Mouse (Mus musculus) embryonic facial prominence, embryonic 12.5 days (tissue): ENCODE data around the gene Sema6d. TPM values are rescaled to one million over a fixed set of nuclear protein-coding genes. Genes with fewer than 3 reads are reported as not detected.
A peak's percentile ranks its signal among the peaks of the same experiment; 100 is the strongest.

Experiments used
- ATAC-seq: fragments of 200-750 bp; cut with Nextera tagmentation; 2 replicates; pipeline ENCODE4 v1.8.0; 2017; ENCODE audit not compliant: insufficient number of reproducible peaks, insufficient read depth, low FRiP score, low TSS enrichment
- H3K27ac ChIP-seq: fragments of 300-500 bp; sonication (generic); 2 replicates; pipeline ENCODE4 v1.5.1; 2016; ENCODE audit warnings: mild to moderate bottlenecking
- H3K27me3 ChIP-seq: fragments of 300-500 bp; sonication (generic); 2 replicates; pipeline ENCODE4 v1.6.1; 2016; ENCODE audit warnings: mild to moderate bottlenecking, moderate library complexity
- H3K36me3 ChIP-seq: fragments of 300-500 bp; sonication (generic); 2 replicates; pipeline ENCODE4 v1.6.1; 2016; ENCODE audit warnings: mild to moderate bottlenecking
- H3K4me1 ChIP-seq: fragments of 300-500 bp; sonication (generic); 2 replicates; pipeline ENCODE4 v1.6.1; 2016
- H3K4me2 ChIP-seq: fragments of 300-500 bp; sonication (generic); replicated peaks from 2 replicates; pipeline ENCODE4 v1.6.1; 2016; ENCODE audit warnings: mild to moderate bottlenecking, moderate library complexity
- H3K4me3 ChIP-seq: fragments of 300-500 bp; sonication (generic); 2 replicates; pipeline ENCODE4 v1.5.1; 2016; ENCODE audit warnings: mild to moderate bottlenecking
- H3K9ac ChIP-seq: fragments of 300-500 bp; sonication (generic); 2 replicates; pipeline ENCODE4 v1.6.1; 2016; ENCODE audit warnings: mild to moderate bottlenecking, moderate library complexity
- H3K9me3 ChIP-seq: fragments of 300-500 bp; sonication (generic); 2 replicates; pipeline ENCODE4 v1.6.1; 2016; ENCODE audit warnings: mild to moderate bottlenecking, moderate library complexity
- WGBS: fragments of 180-500 bp; shearing (Covaris S2); methylation state at CpG from one replicate; pipeline ENCODE4 v1.1.7; 2016; 5-methylcytosine and 5-hydroxymethylcytosine counted together
- polyA plus RNA-seq: library from polyadenylated mRNA; unstranded; fragments of >200 nt; fragmentation: Nextera tagmentation; extraction: Ambion mirVana; gene quantifications from 2 replicates; pipeline ENCODE4 v1.2.1, GENCODE M21; 2016

Sema6d gene
- polyA plus RNA-seq, 1 experiment from 2014 or later = 12.8 TPM

- Histone ChIP-seq H3K27ac (no peak overlapping the region), H3K36me3 (no peaks in the 10 kb centered on the region), H3K4me2 (peak overlapping the region; percentile 80), H3K27me3 (peaks cover 7% of the 10 kb centered on the region; the same call in 1 of the 2 replicates), H3K9me3 (no peaks in the 10 kb centered on the region), H3K9ac (peak overlapping the region; percentile 77; the same call in 1 of the 2 replicates), H3K4me1 (peaks cover 14% of the 10 kb centered on the region; the same call in 1 of the 2 replicates), H3K4me3 (peak overlapping the region; percentile 78)
- 15% methylated on average over 13 of the region's 13 CpGs for WGBS
- ATAC-seq = no peak
These were observed 521.5 kb downstream of the Sema6d start for GRCm38 (mm10) chr2:124611226-124611625.

GRCm38 (mm10) chr2:124612276-124612675, 522.5 kb downstream of the Sema6d start:
- Histone ChIP-seq H3K4me1 (peaks cover 14% of the 10 kb centered on the region; the same call in 1 of the 2 replicates), H3K4me2 (peak overlapping the region; percentile 80), H3K9me3 (no peaks in the 10 kb centered on the region), H3K27ac (no peak overlapping the region), H3K36me3 (no peaks in the 10 kb centered on the region), H3K4me3 (peak overlapping the region; percentile 78), H3K27me3 (peaks cover 6% of the 10 kb centered on the region; the same call in 1 of the 2 replicates), H3K9ac (no peak overlapping the region; the same call in 1 of the 2 replicates)
- ATAC-seq = no peak
- WGBS = 53% methylated on average over 6 of the region's 6 CpGs

GRCm38 (mm10) chr2:124612727-124613510, 523.1 kb downstream of the Sema6d start:
- H3K4me2 ChIP-seq = peak overlapping the region; percentile 80
- H3K9me3 ChIP-seq = no peaks in the 10 kb centered on the region
- H3K27me3 ChIP-seq = peaks cover 4% of the 10 kb centered on the region; the same call in 1 of the 2 replicates
- H3K27ac ChIP-seq = no peak overlapping the region
- peak overlapping the region; percentile 78 for H3K4me3 ChIP-seq
- peaks cover 14% of the 10 kb centered on the region; the same call in 1 of the 2 replicates for H3K4me1 ChIP-seq
- ATAC-seq = no peak
- H3K9ac ChIP-seq = no peak overlapping the region
- 66% methylated on average over 10 of the region's 10 CpGs for WGBS
- no peaks in the 10 kb centered on the region for H3K36me3 ChIP-seq

GRCm38 (mm10) chr2:124613671-124614210, 524.0 kb downstream of the Sema6d start:
- ATAC-seq = no peak
- Histone ChIP-seq H3K9me3 (no peaks in the 10 kb centered on the region), H3K27ac (no peak overlapping the region), H3K9ac (no peak overlapping the region), H3K4me1 (peaks cover 13% of the 10 kb centered on the region; the same call in 1 of the 2 replicates), H3K36me3 (no peaks in the 10 kb centered on the region), H3K4me3 (no peak overlapping the region), H3K4me2 (peak overlapping the region; percentile 13; the same call in 1 of the 2 replicates), H3K27me3 (no peaks in the 10 kb centered on the region)
- 69% methylated on average over 3 of the region's 3 CpGs for WGBS

GRCm38 (mm10) chr2:124616746-124617145, 527.0 kb downstream of the Sema6d start:
- Histone ChIP-seq H3K27ac (no peak overlapping the region), H3K4me1 (peaks cover 7% of the 10 kb centered on the region; the same call in 1 of the 2 replicates), H3K27me3 (no peaks in the 10 kb centered on the region), H3K9ac (no peak overlapping the region), H3K4me3 (no peak overlapping the region), H3K9me3 (no peaks in the 10 kb centered on the region), H3K36me3 (no peaks in the 10 kb centered on the region), H3K4me2 (no peak overlapping the region)
- no peak for ATAC-seq
- WGBS = 46% methylated on average over 4 of the region's 4 CpGs

- Histone ChIP-seq H3K9me3 (no peaks in the 10 kb centered on the region), H3K4me2 (no peak overlapping the region), H3K4me3 (no peak overlapping the region), H3K9ac (no peak overlapping the region), H3K27me3 (no peaks in the 10 kb centered on the region), H3K36me3 (no peaks in the 10 kb centered on the region), H3K27ac (no peak overlapping the region), H3K4me1 (peaks cover 1% of the 10 kb centered on the region; the same call in 1 of the 2 replicates)
- WGBS = 75% methylated on average over 9 of the region's 9 CpGs
- 0 out of 2 replicates have a peak, but pooled peaks have one; percentile 25 for ATAC-seq
These were observed 527.7 kb downstream of the Sema6d start for GRCm38 (mm10) chr2:124617440-124617839.

- Histone ChIP-seq H3K4me1 (no peaks in the 10 kb centered on the region), H3K4me3 (no peak overlapping the region), H3K27me3 (no peaks in the 10 kb centered on the region), H3K9ac (no peak overlapping the region), H3K27ac (no peak overlapping the region), H3K36me3 (no peaks in the 10 kb centered on the region), H3K4me2 (no peak overlapping the region), H3K9me3 (no peaks in the 10 kb centered on the region)
- 72% methylated on average over 5 of the region's 5 CpGs for WGBS
- ATAC-seq = no peak
These were observed 528.3 kb downstream of the Sema6d start for GRCm38 (mm10) chr2:124618091-124618490.

- WGBS = 87% methylated on average over 3 of the region's 3 CpGs
- ATAC-seq = no peak
- Histone ChIP-seq H3K9ac (no peak overlapping the region), H3K4me1 (no peaks in the 10 kb centered on the region), H3K4me3 (no peak overlapping the region), H3K36me3 (no peaks in the 10 kb centered on the region), H3K9me3 (no peaks in the 10 kb centered on the region), H3K27me3 (no peaks in the 10 kb centered on the region), H3K27ac (no peak overlapping the region), H3K4me2 (no peak overlapping the region)
These were observed 528.9 kb downstream of the Sema6d start for GRCm38 (mm10) chr2:124618526-124619219.

GRCm38 (mm10) chr2:124620470-124620869, 530.7 kb downstream of the Sema6d start:
- H3K36me3 ChIP-seq = no peaks in the 10 kb centered on the region
- whole genome bisulfite sequencing = 70% methylated on average over 6 of the region's 6 CpGs
- no peak for ATAC-seq
- H3K27me3 ChIP-seq = no peaks in the 10 kb centered on the region
- no peaks in the 10 kb centered on the region for H3K9me3 ChIP-seq
- no peak overlapping the region for H3K4me3 ChIP-seq
- H3K4me1 ChIP-seq = no peaks in the 10 kb centered on the region
- no peak overlapping the region for H3K4me2 ChIP-seq
- no peak overlapping the region for H3K27ac ChIP-seq
- no peak overlapping the region for H3K9ac ChIP-seq

- no peaks in the 10 kb centered on the region for H3K27me3 ChIP-seq
- no peak for ATAC-seq
- H3K4me2 ChIP-seq = no peak overlapping the region
- 68% methylated on average over 6 of the region's 6 CpGs for WGBS
- no peaks in the 10 kb centered on the region for H3K9me3 ChIP-seq
- H3K4me1 ChIP-seq = no peaks in the 10 kb centered on the region
- no peak overlapping the region for H3K4me3 ChIP-seq
- no peak overlapping the region for H3K9ac ChIP-seq
- no peak overlapping the region for H3K27ac ChIP-seq
- no peaks in the 10 kb centered on the region for H3K36me3 ChIP-seq
These were observed 532.3 kb downstream of the Sema6d start for GRCm38 (mm10) chr2:124621972-124622621.

- Histone ChIP-seq H3K4me2 (no peak overlapping the region), H3K9me3 (no peaks in the 10 kb centered on the region), H3K4me1 (no peaks in the 10 kb centered on the region), H3K9ac (no peak overlapping the region), H3K27ac (no peak overlapping the region), H3K27me3 (no peaks in the 10 kb centered on the region), H3K36me3 (no peaks in the 10 kb centered on the region), H3K4me3 (no peak overlapping the region)
- WGBS = 87% methylated on average over 10 of the region's 10 CpGs
- ATAC-seq = no peak
These were observed 534.6 kb downstream of the Sema6d start for GRCm38 (mm10) chr2:124624247-124624929.
